Mouse (Mus musculus): ENCODE results near the gene 4921539E11Rik. TPM values are rescaled to one million over a fixed set of nuclear protein-coding genes. Genes with fewer than 3 reads are reported as not detected.

Gene 4921539E11Rik
- polyA plus RNA-seq, 1 experiment, result 25.5 TPM

GRCm38 (mm10) chr4:103314526-103314910 is 23.9 kb upstream of the 4921539E11Rik start:
- H3K4me3 ChIP-seq (ENCODE audit: control insufficient read depth, low read depth, low read length), result no peak overlapping the region
- no peaks in the 10 kb centered on the region for H3K27me3 ChIP-seq (ENCODE audit: control insufficient read depth, insufficient read depth, low read length)
- no peaks in the 10 kb centered on the region for H3K36me3 ChIP-seq (ENCODE audit: control insufficient read depth, insufficient read depth, low read length)
- peaks cover 4% of the 10 kb centered on the region for H3K4me1 ChIP-seq (ENCODE audit: control insufficient read depth, insufficient read depth, low read length)
- H3K27ac ChIP-seq (ENCODE audit: control insufficient read depth, insufficient read depth, low read depth, low read length), result no peak overlapping the region
- no peak for TF ChIP-seq CTCF (IDR thresholded peaks at IDR 0.05; ENCODE audit: control insufficient read depth, insufficient read depth, insufficient replicate concordance, low read depth, low read length)

GRCm38 (mm10) chr4:103313587-103314525 is 23.2 kb upstream of the 4921539E11Rik start, which contains the start of gene Oma1:
Gene Oma1, plus strand, starts transcription at chr4:103313812.
- TF ChIP-seq POLR2A (IDR thresholded peaks at IDR 0.05; ENCODE audit: control insufficient read depth, low read depth, low read length) (peak; percentile 75), CTCF (IDR thresholded peaks at IDR 0.05; ENCODE audit: control insufficient read depth, insufficient read depth, insufficient replicate concordance, low read depth, low read length) (peak; percentile 77; the same call in 1 of the 2 replicates)
- Histone ChIP-seq H3K27ac (ENCODE audit: control insufficient read depth, insufficient read depth, low read depth, low read length) (peak within 1 kb of the TSS; percentile 88), H3K4me3 (ENCODE audit: control insufficient read depth, low read depth, low read length) (peak within 1 kb of the TSS; percentile 85), H3K36me3 (ENCODE audit: control insufficient read depth, insufficient read depth, low read length) (no peaks in the 10 kb centered on the region), H3K27me3 (ENCODE audit: control insufficient read depth, insufficient read depth, low read length) (no peaks in the 10 kb centered on the region), H3K4me1 (ENCODE audit: control insufficient read depth, insufficient read depth, low read length) (peaks cover 4% of the 10 kb centered on the region)

- no peaks in the 10 kb centered on the region for H3K4me1 ChIP-seq (ENCODE audit: control insufficient read depth, insufficient read depth, low read length)
- H3K27ac ChIP-seq (ENCODE audit: control insufficient read depth, insufficient read depth, low read depth, low read length), result no peak overlapping the region
- TF ChIP-seq CTCF (IDR thresholded peaks at IDR 0.05; ENCODE audit: control insufficient read depth, insufficient read depth, insufficient replicate concordance, low read depth, low read length), result no peak
- no peaks in the 10 kb centered on the region for H3K36me3 ChIP-seq (ENCODE audit: control insufficient read depth, insufficient read depth, low read length)
- no peak overlapping the region for H3K4me3 ChIP-seq (ENCODE audit: control insufficient read depth, low read depth, low read length)
- no peaks in the 10 kb centered on the region for H3K27me3 ChIP-seq (ENCODE audit: control insufficient read depth, insufficient read depth, low read length)
Observed at GRCm38 (mm10) chr4:103303851-103304250, 13.2 kb upstream of the 4921539E11Rik start.

- Histone ChIP-seq H3K36me3 (ENCODE audit: control insufficient read depth, insufficient read depth, low read length) (no peaks in the 10 kb centered on the region), H3K4me3 (ENCODE audit: control insufficient read depth, low read depth, low read length) (no peak overlapping the region)
- TF ChIP-seq POLR2A (IDR thresholded peaks at IDR 0.05; ENCODE audit: control insufficient read depth, low read depth, low read length) (no peak), CTCF (IDR thresholded peaks at IDR 0.05; ENCODE audit: control insufficient read depth, insufficient read depth, insufficient replicate concordance, low read depth, low read length) (no peak)
Observed at GRCm38 (mm10) chr4:103299342-103299741, 8.7 kb upstream of the 4921539E11Rik start.

GRCm38 (mm10) chr4:103288342-103288741 is 2.3 kb downstream of the 4921539E11Rik start:
- no peak overlapping the region for H3K27ac ChIP-seq (ENCODE audit: control insufficient read depth, insufficient read depth, low read depth, low read length)
- H3K4me1 ChIP-seq (ENCODE audit: control insufficient read depth, insufficient read depth, low read length), result no peaks in the 10 kb centered on the region
- no peaks in the 10 kb centered on the region for H3K27me3 ChIP-seq (ENCODE audit: control insufficient read depth, insufficient read depth, low read length)
- H3K36me3 ChIP-seq (ENCODE audit: control insufficient read depth, insufficient read depth, low read length), result no peaks in the 10 kb centered on the region
- TF ChIP-seq POLR2A (IDR thresholded peaks at IDR 0.05; ENCODE audit: control insufficient read depth, low read depth, low read length), result no peak
- TF ChIP-seq CTCF (IDR thresholded peaks at IDR 0.05; ENCODE audit: control insufficient read depth, insufficient read depth, insufficient replicate concordance, low read depth, low read length), result no peak
- peak overlapping the region; percentile 62 for H3K4me3 ChIP-seq (ENCODE audit: control insufficient read depth, low read depth, low read length)

More at GRCm38 (mm10) chr4:103299342-103299741, 8.7 kb upstream of the 4921539E11Rik start:
- Histone ChIP-seq H3K27ac (ENCODE audit: control insufficient read depth, insufficient read depth, low read depth, low read length) (no peak overlapping the region), H3K27me3 (ENCODE audit: control insufficient read depth, insufficient read depth, low read length) (no peaks in the 10 kb centered on the region), H3K4me1 (ENCODE audit: control insufficient read depth, insufficient read depth, low read length) (no peaks in the 10 kb centered on the region)

- Histone ChIP-seq H3K27ac (ENCODE audit: control insufficient read depth, insufficient read depth, low read depth, low read length) (no peak overlapping the region), H3K4me3 (ENCODE audit: control insufficient read depth, low read depth, low read length) (no peak overlapping the region), H3K27me3 (ENCODE audit: control insufficient read depth, insufficient read depth, low read length) (no peaks in the 10 kb centered on the region), H3K4me1 (ENCODE audit: control insufficient read depth, insufficient read depth, low read length) (no peaks in the 10 kb centered on the region), H3K36me3 (ENCODE audit: control insufficient read depth, insufficient read depth, low read length) (no peaks in the 10 kb centered on the region)
- no peak for TF ChIP-seq CTCF (IDR thresholded peaks at IDR 0.05; ENCODE audit: control insufficient read depth, insufficient read depth, insufficient replicate concordance, low read depth, low read length)
- no peak for TF ChIP-seq POLR2A (IDR thresholded peaks at IDR 0.05; ENCODE audit: control insufficient read depth, low read depth, low read length)
Observed at GRCm38 (mm10) chr4:103273021-103273420, 17.6 kb downstream of the 4921539E11Rik start.

GRCm38 (mm10) chr4:103269336-103269735 is 21.3 kb downstream of the 4921539E11Rik start:
- H3K27ac ChIP-seq (ENCODE audit: control insufficient read depth, insufficient read depth, low read depth, low read length), result no peak overlapping the region
- no peak for TF ChIP-seq CTCF (IDR thresholded peaks at IDR 0.05; ENCODE audit: control insufficient read depth, insufficient read depth, insufficient replicate concordance, low read depth, low read length)
- TF ChIP-seq POLR2A (IDR thresholded peaks at IDR 0.05; ENCODE audit: control insufficient read depth, low read depth, low read length), result no peak
- H3K4me1 ChIP-seq (ENCODE audit: control insufficient read depth, insufficient read depth, low read length), result no peaks in the 10 kb centered on the region
- H3K27me3 ChIP-seq (ENCODE audit: control insufficient read depth, insufficient read depth, low read length), result no peaks in the 10 kb centered on the region
- no peak overlapping the region for H3K4me3 ChIP-seq (ENCODE audit: control insufficient read depth, low read depth, low read length)
- H3K36me3 ChIP-seq (ENCODE audit: control insufficient read depth, insufficient read depth, low read length), result no peaks in the 10 kb centered on the region
